Mouse (Mus musculus): ENCODE results near the gene B3gntl1.

B3gntl1 gene

GRCm38 (mm10) chr11:121648166-121648565 lies 24.8 kb downstream of the B3gntl1 start:
- DNase-seq (ENCODE audit: low spot score): no peak

DNA sequence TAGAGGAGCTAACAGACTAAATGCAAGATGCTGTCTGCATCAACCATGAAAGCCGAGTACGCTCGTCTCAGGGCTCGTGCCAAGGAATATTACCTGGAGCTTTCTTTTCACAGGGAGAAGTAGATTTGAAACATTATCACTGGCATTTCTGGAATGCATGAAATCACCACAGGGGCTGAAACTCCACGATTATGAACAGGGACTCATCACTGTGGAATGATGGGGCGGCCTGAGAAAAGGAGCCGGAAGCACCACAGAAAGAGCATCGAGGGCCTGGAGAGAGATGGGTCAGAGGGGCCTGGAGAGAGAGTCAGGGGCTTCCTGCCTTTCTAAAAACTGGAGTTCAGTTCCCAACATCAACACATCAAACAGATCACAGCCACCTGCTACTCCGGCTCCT lies 25.6 kb downstream of the B3gntl1 start:
- no peak for DNase-seq (ENCODE audit: low spot score)

- DNase-seq (ENCODE audit: low spot score): no peak
Observed at GRCm38 (mm10) chr11:121645394-121645793, 27.6 kb downstream of the B3gntl1 start.

GRCm38 (mm10) chr11:121641501-121642145 lies 31.3 kb downstream of the B3gntl1 start:
- DNase-seq (ENCODE audit: low spot score): no peak

DNA sequence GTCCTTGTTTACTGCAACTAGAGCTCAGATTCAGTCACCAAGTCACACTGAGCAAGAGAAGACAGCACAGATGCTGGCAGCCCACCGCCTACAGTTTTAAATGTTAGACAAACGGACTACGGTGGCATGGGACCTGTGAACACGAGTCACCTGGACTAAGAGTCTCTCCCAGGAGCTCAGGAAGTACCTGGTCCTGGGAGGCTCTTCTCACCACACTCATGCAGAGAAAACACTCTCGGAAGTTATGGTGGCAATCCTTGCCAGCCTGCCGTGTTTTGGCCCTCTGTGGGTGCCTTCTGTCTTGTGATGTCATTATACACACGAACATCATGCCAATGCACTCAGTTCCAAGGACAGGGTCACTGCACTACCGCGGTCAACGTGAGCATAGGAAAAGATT lies 36.3 kb downstream of the B3gntl1 start:
- DNase-seq (ENCODE audit: low spot score): no peak

DNA sequence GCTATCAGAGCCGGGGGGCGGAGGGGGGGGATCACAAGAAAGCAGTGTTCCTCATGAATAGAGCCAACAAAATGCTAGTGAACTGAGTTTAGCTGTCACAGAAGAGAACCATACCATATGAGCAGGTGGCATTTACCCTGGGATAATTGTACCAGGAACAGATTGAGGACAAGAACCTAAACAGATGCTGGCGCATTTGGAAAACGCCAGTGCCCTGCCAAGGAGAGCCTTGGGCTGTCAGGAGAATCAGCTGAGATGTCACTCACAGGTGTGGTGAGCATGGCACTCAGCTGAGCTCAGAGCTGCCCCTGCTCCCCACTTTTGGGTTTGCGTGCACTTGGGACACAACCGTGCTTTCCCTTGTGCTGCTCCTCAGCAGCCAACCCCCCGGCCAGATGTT lies 41.5 kb downstream of the B3gntl1 start:
- DNase-seq (ENCODE audit: low spot score): no peak

GRCm38 (mm10) chr11:121630406-121630805 lies 42.5 kb downstream of the B3gntl1 start:
- DNase-seq (ENCODE audit: low spot score): peak; percentile 10

GRCm38 (mm10) chr11:121629529-121629928 lies 43.4 kb downstream of the B3gntl1 start:
- DNase-seq (ENCODE audit: low spot score): no peak

- DNase-seq (ENCODE audit: low spot score): no peak
Observed at GRCm38 (mm10) chr11:121627521-121627920, 45.4 kb downstream of the B3gntl1 start.

GRCm38 (mm10) chr11:121625007-121625406 lies 47.9 kb downstream of the B3gntl1 start:
- DNase-seq (ENCODE audit: low spot score): no peak

DNA sequence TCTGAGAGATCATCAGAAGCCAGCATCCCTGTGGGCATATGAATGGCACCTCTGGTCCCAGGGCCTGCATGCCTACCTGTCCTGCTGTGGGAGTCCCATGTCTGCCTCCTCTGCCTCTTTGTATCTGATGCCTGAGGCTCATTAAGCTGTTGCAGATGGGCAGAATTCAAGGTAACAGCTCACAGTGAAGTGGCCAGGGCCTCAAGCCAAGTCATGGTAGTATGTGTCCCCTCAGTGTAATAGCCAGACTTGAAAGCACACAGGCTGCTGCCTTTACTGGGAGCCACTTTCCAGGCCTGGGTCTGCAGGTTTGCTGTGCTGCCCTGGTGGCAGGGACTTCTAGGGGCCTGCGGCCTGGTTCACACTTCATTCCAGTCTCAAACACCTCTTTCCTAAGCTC lies 55.6 kb downstream of the B3gntl1 start:
- DNase-seq (ENCODE audit: low spot score): no peak

GRCm38 (mm10) chr11:121616501-121616900 lies 56.5 kb downstream of the B3gntl1 start:
- no peak for DNase-seq (ENCODE audit: low spot score)

DNA sequence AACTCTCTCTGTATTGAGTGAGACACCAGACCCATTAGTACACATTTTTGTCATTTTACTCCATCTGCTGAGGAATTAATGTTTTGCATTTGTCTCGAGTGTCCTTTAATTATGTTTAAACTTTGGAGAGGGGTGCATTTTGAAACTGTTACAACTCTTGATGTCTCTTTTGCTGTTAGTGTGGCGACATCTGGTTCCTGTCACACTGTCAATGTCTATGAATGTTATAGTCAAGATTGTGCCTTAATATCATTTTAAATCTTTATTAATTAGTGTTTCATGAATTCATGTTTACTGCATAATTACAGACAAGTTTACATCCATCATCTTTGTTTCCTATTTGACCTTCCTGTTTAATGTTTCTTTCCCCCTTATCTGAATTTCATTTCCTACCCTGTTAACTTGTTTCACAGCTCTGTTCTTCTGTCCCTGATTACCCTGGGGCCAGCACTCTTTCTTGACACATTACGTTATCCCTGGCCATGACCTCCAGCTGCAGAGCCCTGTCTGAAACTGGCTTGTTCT lies 56.9 kb downstream of the B3gntl1 start:
- DNase-seq (ENCODE audit: low spot score): no peak

GRCm38 (mm10) chr11:121610976-121611375 lies 62.0 kb downstream of the B3gntl1 start:
- DNase-seq (ENCODE audit: low spot score): no peak

GRCm38 (mm10) chr11:121605604-121606003 lies 67.3 kb downstream of the B3gntl1 start:
- DNase-seq (ENCODE audit: low spot score): no peak

GRCm38 (mm10) chr11:121601422-121601821 lies 71.5 kb downstream of the B3gntl1 start:
- DNase-seq (ENCODE audit: low spot score): no peak

GRCm38 (mm10) chr11:121597254-121597653 lies 75.7 kb downstream of the B3gntl1 start:
- no peak for DNase-seq (ENCODE audit: low spot score)

- no peak for DNase-seq (ENCODE audit: low spot score)
Observed at GRCm38 (mm10) chr11:121581856-121582255, 91.1 kb downstream of the B3gntl1 start.
